In the genomic region with DNA sequence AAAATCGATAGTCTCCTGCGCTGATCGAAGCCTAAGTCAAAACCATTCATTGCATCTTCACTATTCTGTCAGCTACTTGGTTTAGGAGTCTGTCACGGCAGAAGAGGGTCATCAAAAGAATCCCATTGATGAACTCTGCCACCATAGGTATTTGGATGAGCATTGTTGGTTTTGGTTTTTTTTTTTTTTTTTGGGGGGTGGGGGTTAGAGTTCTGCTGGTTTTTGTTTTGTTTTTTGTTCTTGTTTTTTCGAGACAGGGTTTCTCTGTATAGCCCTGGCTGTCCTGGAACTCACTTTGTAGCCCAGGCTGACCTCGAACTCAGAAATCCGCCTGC, we compare ENCODE assay signal across 8 mouse cellular contexts. TPM values are rescaled to one million over a fixed set of nuclear protein-coding genes. Genes with fewer than 3 reads are reported as not detected.
A peak's percentile ranks its signal among the peaks of the same experiment; 100 is the strongest.
DNase-seq lines count a peak whose midpoint lies in the region; ATAC-seq and TF ChIP-seq lines count a peak whose summit lies in the region.

No protein-coding gene starts in this region.

- TF ChIP-seq POLR2A in liver, adult 2 months (IDR thresholded peaks at IDR 0.05; ENCODE audit: extremely low read depth, insufficient read depth, low read length): no peak

- peak overlapping the region; percentile 77 for H3K4me3 ChIP-seq in liver, adult 2 months (ENCODE audit: insufficient read depth, low read depth, low read length)
- peak overlapping the region; percentile 99 for H3K4me3 ChIP-seq in embryonic facial prominence, embryonic 14.5 days (ENCODE audit: low read depth, low read length)
- H3K4me3 ChIP-seq in intestine, postnatal 0 days (ENCODE audit: low read depth, low read length): peak overlapping the region; percentile 96
- peak overlapping the region; percentile 60 for H3K4me3 ChIP-seq in neural tube, embryonic 14.5 days (ENCODE audit: low read depth, low read length)

- H3K27ac ChIP-seq in liver, adult 2 months (replicated peaks; ENCODE audit: insufficient read depth, low read depth, low read length): no peak overlapping the region
- H3K27ac ChIP-seq in embryonic facial prominence, embryonic 14.5 days (replicated peaks; ENCODE audit: low read depth, low read length): no peak overlapping the region
- H3K27ac ChIP-seq in intestine, postnatal 0 days (ENCODE audit: low read depth, low read length): no peak overlapping the region
- H3K27ac ChIP-seq in neural tube, embryonic 14.5 days (ENCODE audit: low read depth, low read length): no peak overlapping the region; the same call in 1 of the 2 replicates

- no peak for TF ChIP-seq CTCF in liver, adult 2 months (IDR thresholded peaks at IDR 0.05; ENCODE audit: low read depth, low read length)
- no peak for TF ChIP-seq CTCF in intestine, postnatal 0 days (IDR thresholded peaks at IDR 0.05; ENCODE audit: low read depth)

- H3K9ac ChIP-seq in liver, adult 2 months (ENCODE audit: low read depth, low read length): no peak overlapping the region
- H3K9ac ChIP-seq in embryonic facial prominence, embryonic 14.5 days (ENCODE audit: low read depth, low read length): peak overlapping the region; percentile 86; the same call in 1 of the 2 replicates
- H3K9ac ChIP-seq in intestine, postnatal 0 days (ENCODE audit: low read depth, low read length): no peak overlapping the region
- 0 out of 2 replicates have a peak overlapping the region, but pooled peaks have one; percentile 75 for H3K9ac ChIP-seq in neural tube, embryonic 14.5 days (replicated peaks; ENCODE audit: low read depth, low read length)

- WGBS in liver, adult 2 months: 26% methylated on average over 7 of the region's 7 CpGs
- WGBS in embryonic facial prominence, embryonic 14.5 days: 25% methylated on average over 7 of the region's 7 CpGs
- 23% methylated on average over 7 of the region's 7 CpGs for WGBS in intestine, postnatal 0 days
- 26% methylated on average over 7 of the region's 7 CpGs for WGBS in neural tube, embryonic 14.5 days

- no peak for DNase-seq in liver, adult 2 months (ENCODE audit: extremely low read depth, low read depth, low spot score)
- no peak for DNase-seq in liver
- no peak for DNase-seq in embryonic facial prominence, embryonic 14.5 days (ENCODE audit: low spot score)
- DNase-seq in adrenal gland, postnatal 36 days: no peak

- ATAC-seq in embryonic facial prominence, embryonic 14.5 days (ENCODE audit: low read depth): no peak
- ATAC-seq in intestine, postnatal 0 days: peak; percentile 5; the same call in 1 of the 2 replicates
- ATAC-seq in neural tube, embryonic 14.5 days (ENCODE audit: low read depth): peak; percentile 7; the same call in 1 of the 2 replicates
- no peak for ATAC-seq in frontal cortex, adult (ENCODE audit: low TSS enrichment)
- ATAC-seq in inflammation-experienced regulatory T-cells, adult 6 months: no peak

- no peaks in the 10 kb centered on the region for H3K9me3 ChIP-seq in embryonic facial prominence, embryonic 14.5 days (ENCODE audit: control insufficient read depth, low read length)
- H3K9me3 ChIP-seq in intestine, postnatal 0 days (ENCODE audit: control insufficient read depth): no peaks in the 10 kb centered on the region
- no peaks in the 10 kb centered on the region for H3K9me3 ChIP-seq in neural tube, embryonic 14.5 days (ENCODE audit: control insufficient read depth, low read length)

- peak overlapping the region; percentile 68 for H3K4me2 ChIP-seq in embryonic facial prominence, embryonic 14.5 days (ENCODE audit: low read depth, low read length)
- H3K4me2 ChIP-seq in intestine, postnatal 0 days (replicated peaks; ENCODE audit: low read depth): peak overlapping the region; percentile 84
- H3K4me2 ChIP-seq in neural tube, embryonic 14.5 days (ENCODE audit: low read depth, low read length): peak overlapping the region; percentile 61

- no peaks in the 10 kb centered on the region for H3K36me3 ChIP-seq in liver, adult 2 months (ENCODE audit: control insufficient read depth, insufficient read depth, low read length)
- no peaks in the 10 kb centered on the region for H3K36me3 ChIP-seq in embryonic facial prominence, embryonic 14.5 days (ENCODE audit: control insufficient read depth, insufficient read depth, low read length)
- no peaks in the 10 kb centered on the region for H3K36me3 ChIP-seq in intestine, postnatal 0 days (ENCODE audit: control insufficient read depth, insufficient read depth)
- H3K36me3 ChIP-seq in neural tube, embryonic 14.5 days (ENCODE audit: control insufficient read depth, insufficient read depth, low read length): no peaks in the 10 kb centered on the region

- no peaks in the 10 kb centered on the region for H3K4me1 ChIP-seq in liver, adult 2 months (ENCODE audit: control insufficient read depth, insufficient read depth, low read length)
- peaks cover 6% of the 10 kb centered on the region; the same call in 1 of the 2 replicates for H3K4me1 ChIP-seq in embryonic facial prominence, embryonic 14.5 days (ENCODE audit: control insufficient read depth, insufficient read depth, low read length)
- H3K4me1 ChIP-seq in intestine, postnatal 0 days (replicated peaks; ENCODE audit: control insufficient read depth, insufficient read depth, low read length): no peaks in the 10 kb centered on the region
- H3K4me1 ChIP-seq in neural tube, embryonic 14.5 days (ENCODE audit: control insufficient read depth, insufficient read depth, low read length): 0 out of 2 replicates have a peak, but pooled peaks cover 5% of the 10 kb centered on the region

- H3K27me3 ChIP-seq in liver, adult 2 months (ENCODE audit: control insufficient read depth, insufficient read depth, low read length): no peaks in the 10 kb centered on the region
- H3K27me3 ChIP-seq in embryonic facial prominence, embryonic 14.5 days (replicated peaks; ENCODE audit: control insufficient read depth, insufficient read depth, low read length): no peaks in the 10 kb centered on the region
- H3K27me3 ChIP-seq in intestine, postnatal 0 days (replicated peaks; ENCODE audit: control insufficient read depth, insufficient read depth, low read length): no peaks in the 10 kb centered on the region
- H3K27me3 ChIP-seq in neural tube, embryonic 14.5 days (ENCODE audit: control insufficient read depth, insufficient read depth, low read length): no peaks in the 10 kb centered on the region

- peaks cover 10% of the 10 kb centered on the region; the same call in 1 of the 2 replicates for H3K79me2 ChIP-seq in liver, adult 2 months (ENCODE audit: control insufficient read depth, insufficient read depth, low read length)

RNA-seq across cellular contexts. Expression of a gene that starts 0.3 kb away (rescaled TPM):
- 17.5 and 20.3 TPM in 2 replicates for total RNA-seq in liver, adult 2 months (2014; rRNA removed)
- 8.4 and 8.8 TPM in 2 replicates for polyA plus RNA-seq in liver, adult 2 months (2012; rRNA removed)
- polyA plus RNA-seq in embryonic facial prominence, embryonic 14.5 days (2014; fragmentation: Nextera tagmentation; extraction: Ambion mirVana): 51.4 and 54.4 TPM in 2 replicates
- 12.0 and 13.6 TPM in 2 replicates for polyA plus RNA-seq in intestine, postnatal 0 days (2015; fragmentation: Nextera tagmentation; extraction: Ambion mirVana)
- polyA plus RNA-seq in neural tube, embryonic 14.5 days (2014; fragmentation: Nextera tagmentation; extraction: Ambion mirVana): 42.4 and 45.1 TPM in 2 replicates
- polyA plus RNA-seq in inflammation-experienced regulatory T-cells, adult 6 months (2017; shearing (Covaris generic)): 10 to 100 TPM; 24.8 to 35.1 (median 34.1) TPM
- total RNA-seq in adrenal gland, postnatal 36 days (2021): 10 to 100 TPM; 38.9 to 43.8 TPM

RNA-seq across cellular contexts. Expression of a gene that starts 9.8 kb away (rescaled TPM):
- total RNA-seq in liver, adult 2 months (2014; rRNA removed): 3.4 and 4.0 TPM in 2 replicates
- 1.3 and 4.4 TPM in 2 replicates for polyA plus RNA-seq in liver, adult 2 months (2012; rRNA removed)
- 47.1 and 48.6 TPM in 2 replicates for polyA plus RNA-seq in embryonic facial prominence, embryonic 14.5 days (2014; fragmentation: Nextera tagmentation; extraction: Ambion mirVana)
- polyA plus RNA-seq in intestine, postnatal 0 days (2015; fragmentation: Nextera tagmentation; extraction: Ambion mirVana): 10.1 and 11.6 TPM in 2 replicates
- 40.3 and 44.7 TPM in 2 replicates for polyA plus RNA-seq in neural tube, embryonic 14.5 days (2014; fragmentation: Nextera tagmentation; extraction: Ambion mirVana)
- 10 to 100 TPM; 25.0 to 31.0 (median 29.8) TPM for polyA plus RNA-seq in inflammation-experienced regulatory T-cells, adult 6 months (2017; shearing (Covaris generic))
- 10 to 100 TPM; 14.6 to 21.7 TPM for total RNA-seq in adrenal gland, postnatal 36 days (2021)

Comparison
In these comparisons a context has a peak if more than half of its experiments do, and no peak if none do; other contexts are left out.
1. H3K9ac ChIP-seq: peak in embryonic facial prominence, embryonic 14.5 days (single experiment) and neural tube, embryonic 14.5 days (single experiment); none in liver, adult 2 months (single experiment) and intestine, postnatal 0 days (single experiment).
2. ATAC-seq: peak in intestine, postnatal 0 days (single experiment) and neural tube, embryonic 14.5 days (single experiment); none in embryonic facial prominence, embryonic 14.5 days (single experiment), frontal cortex, adult (single experiment) and inflammation-experienced regulatory T-cells, adult 6 months (single experiment).
3. Peak in every context shown above with its lines, with median percentiles within 50 percentile points of each other: H3K4me3 ChIP-seq and H3K4me2 ChIP-seq.